Mouse (Mus musculus) ES-E14 (cell line): ENCODE measurements around the gene Ckmt2.

ENCODE experiments used
- HCFC1 ChIP-seq: IDR thresholded peaks from 2 replicates; pipeline ENCODE4 v1.6.1; 2012; ENCODE audit warnings: low read length, inconsistent platforms, borderline replicate concordance; ENCODE audit not compliant: insufficient read depth
- MAFK ChIP-seq: IDR thresholded peaks from 2 replicates; pipeline ENCODE4 v1.6.1; 2014; ENCODE audit warnings: mild to moderate bottlenecking, low read depth, low read length, inconsistent platforms; ENCODE audit not compliant: insufficient read depth
- ZNF384 ChIP-seq: IDR thresholded peaks from 2 replicates; pipeline ENCODE4 v1.6.1; 2012; ENCODE audit warnings: low read depth, low read length, inconsistent platforms

DNA sequence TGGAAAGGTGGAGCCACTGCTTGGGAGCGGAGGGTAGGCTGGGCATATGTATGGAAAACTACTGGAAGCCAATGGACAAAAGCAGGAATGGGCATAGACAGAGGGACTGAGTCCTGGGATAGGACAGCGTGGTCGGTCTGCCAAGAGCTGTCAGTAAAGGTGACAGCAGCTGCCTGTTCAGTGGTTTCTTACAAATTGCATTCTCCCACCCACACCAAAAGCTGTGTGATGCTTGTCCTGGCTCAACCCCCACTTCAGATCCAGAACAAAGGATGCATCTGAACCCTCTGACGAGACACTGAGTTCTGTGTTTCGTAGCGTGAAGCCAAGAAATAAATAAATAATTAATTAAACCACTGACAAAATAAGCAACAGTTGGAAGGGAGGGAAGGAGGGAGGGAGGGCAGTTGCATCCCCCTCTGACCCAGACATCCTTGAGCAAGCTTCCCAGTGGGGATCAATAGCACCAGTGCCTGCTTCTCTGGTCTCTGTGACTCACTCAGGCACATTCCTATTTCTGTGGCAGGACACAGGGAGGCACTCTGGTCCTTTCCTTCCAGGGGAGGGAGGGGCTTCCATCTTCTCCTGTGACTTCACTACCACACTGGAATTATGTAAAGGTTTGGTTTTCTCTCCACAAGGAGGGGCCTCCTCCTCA, 39.0 kb upstream of the Ckmt2 start:
- TF ChIP-seq MAFK (no peak), HCFC1 (no peak), ZNF384 (no peak)
